Mouse (Mus musculus) mesoderm, embryonic 11.5 days (tissue): Measurements from ENCODE around the gene Gm20388.

Experiments
- DNase-seq: peaks from one replicate; pipeline ENCODE4 v3.0.0-alpha.2; 2012; ENCODE audit warnings: low read depth, low spot score

Gm20388 gene

GRCm38 (mm10) chr8:122905346-122905745, 2994.7 kb downstream of the Gm20388 start:
- no peak for DNase-seq

- peak; percentile 83 for DNase-seq
Observed at GRCm38 (mm10) chr8:122906463-122907021, 2995.9 kb downstream of the Gm20388 start.

GRCm38 (mm10) chr8:122912150-122912549, 3001.5 kb downstream of the Gm20388 start:
- DNase-seq, result no peak

DNA sequence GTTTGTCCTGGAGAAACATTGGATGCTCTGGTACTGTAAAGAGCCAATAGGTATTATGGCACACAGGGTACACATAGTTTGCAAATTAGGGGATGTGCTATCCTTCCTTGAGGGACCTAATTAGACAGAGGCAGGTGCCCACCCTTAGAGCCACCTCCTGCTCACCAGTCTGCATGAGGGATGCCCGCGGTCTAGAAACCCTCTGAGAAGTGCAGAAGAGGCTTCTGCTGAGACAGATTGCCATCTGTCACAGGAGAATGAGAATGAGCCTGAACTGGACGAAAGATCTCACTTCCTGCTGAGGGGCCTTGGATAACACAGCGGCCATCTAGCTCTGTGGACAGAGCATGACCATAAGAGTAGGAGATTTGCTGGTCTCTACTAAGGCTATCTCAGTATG, 3002.2 kb downstream of the Gm20388 start:
- DNase-seq, result no peak

GRCm38 (mm10) chr8:122916766-122917165, 3006.1 kb downstream of the Gm20388 start:
- no peak for DNase-seq

GRCm38 (mm10) chr8:122917531-122918392, 3007.1 kb downstream of the Gm20388 start:
- no peak for DNase-seq

- no peak for DNase-seq
Observed at GRCm38 (mm10) chr8:122918438-122919107, 3007.9 kb downstream of the Gm20388 start.

DNA sequence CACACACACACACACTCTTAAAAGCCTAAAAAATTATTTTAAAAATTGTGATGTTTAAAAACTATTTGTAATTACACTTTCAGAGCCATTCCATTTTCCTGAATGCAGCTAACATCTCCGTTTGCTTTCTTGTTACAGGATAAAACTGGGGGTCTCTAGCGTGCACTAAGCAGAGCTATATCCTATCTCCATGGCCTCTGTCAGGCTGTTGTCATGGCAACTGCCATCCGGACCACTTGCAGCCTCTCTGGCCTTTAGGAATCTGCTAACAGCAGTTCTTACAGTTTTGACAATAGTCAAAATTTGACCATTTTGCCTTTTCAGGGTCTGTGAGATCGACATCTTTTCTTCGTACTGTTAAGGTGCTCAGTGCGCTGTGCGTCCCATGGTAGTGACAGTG, 3010.2 kb downstream of the Gm20388 start:
- DNase-seq, result peak; percentile 23

DNA sequence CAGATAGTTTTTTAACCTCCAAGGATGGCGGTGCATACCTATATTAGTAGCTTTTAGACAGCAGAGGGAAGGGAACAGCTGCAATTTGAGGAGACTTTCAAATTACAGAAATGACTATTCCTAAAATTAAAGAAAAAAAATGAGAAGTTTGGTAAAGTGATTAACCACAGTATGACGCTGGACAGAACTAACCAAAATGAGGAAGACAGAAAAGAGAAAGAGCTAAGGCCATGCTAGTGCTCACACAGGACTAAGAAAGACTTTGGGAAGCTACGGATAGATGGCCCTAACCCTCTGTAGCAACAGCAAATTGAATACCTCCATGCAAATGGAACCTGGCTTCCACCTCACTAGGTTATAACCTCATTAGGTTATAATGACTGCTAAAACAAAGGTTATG, 3012.3 kb downstream of the Gm20388 start:
- no peak for DNase-seq

DNA sequence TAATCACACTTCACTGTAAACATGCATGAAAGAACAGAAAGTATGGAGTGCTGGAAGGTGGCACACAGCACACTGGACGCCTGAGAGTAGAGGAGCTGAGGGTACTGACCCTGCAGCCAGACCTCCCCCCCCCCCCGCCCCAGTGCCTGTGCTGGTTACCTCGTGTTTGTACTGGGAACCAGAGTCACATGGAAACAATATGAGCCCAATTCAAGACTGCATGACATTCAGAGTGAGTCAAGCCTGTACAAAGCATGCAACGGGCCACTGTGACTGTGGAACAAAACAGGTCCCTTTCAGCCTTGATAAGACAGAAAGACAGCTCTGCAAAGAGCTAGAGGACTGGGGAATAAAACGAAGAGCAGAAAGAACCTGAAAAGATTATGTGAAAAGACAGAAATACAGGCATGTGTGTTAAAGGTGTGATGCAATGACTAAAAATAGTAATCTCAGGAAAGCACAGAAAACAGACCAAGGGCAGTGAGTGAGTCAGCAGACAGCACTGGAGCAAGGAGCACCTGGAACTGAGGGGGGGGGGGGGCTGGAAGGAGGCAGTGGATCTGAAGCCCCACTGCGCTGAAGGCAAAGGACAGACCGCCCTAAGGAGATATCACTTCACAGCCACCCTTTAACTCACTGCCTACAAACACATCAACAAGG, 3012.9 kb downstream of the Gm20388 start:
- DNase-seq, result no peak

DNA sequence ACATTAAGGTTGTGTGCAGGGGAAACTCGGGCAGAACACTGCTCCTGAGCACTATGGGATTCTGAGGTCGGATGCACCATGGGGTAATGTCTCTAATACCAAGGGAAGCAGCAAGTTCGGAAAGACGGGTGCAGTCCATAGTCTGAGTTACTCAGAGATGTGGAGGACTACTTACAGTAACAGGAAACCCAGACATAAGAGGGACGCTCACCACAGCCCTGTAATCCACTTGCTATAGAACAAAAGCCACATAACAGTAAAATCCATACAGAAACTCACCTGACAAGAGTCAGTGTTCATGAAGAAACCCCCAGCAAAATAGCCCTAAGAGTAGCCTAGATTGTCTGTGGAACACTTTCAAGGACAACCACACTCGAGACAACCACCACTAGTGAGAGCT, 3013.4 kb downstream of the Gm20388 start:
- DNase-seq, result no peak

GRCm38 (mm10) chr8:122925939-122926722, 3015.5 kb downstream of the Gm20388 start:
- no peak for DNase-seq

GRCm38 (mm10) chr8:122926782-122927181, 3016.1 kb downstream of the Gm20388 start:
- peak; percentile 23 for DNase-seq

GRCm38 (mm10) chr8:122927841-122928240, 3017.2 kb downstream of the Gm20388 start:
- DNase-seq, result no peak

- no peak for DNase-seq
Observed at GRCm38 (mm10) chr8:122928631-122929224, 3018.1 kb downstream of the Gm20388 start.

GRCm38 (mm10) chr8:122931834-122932560, 3021.4 kb downstream of the Gm20388 start:
- no peak for DNase-seq

DNA sequence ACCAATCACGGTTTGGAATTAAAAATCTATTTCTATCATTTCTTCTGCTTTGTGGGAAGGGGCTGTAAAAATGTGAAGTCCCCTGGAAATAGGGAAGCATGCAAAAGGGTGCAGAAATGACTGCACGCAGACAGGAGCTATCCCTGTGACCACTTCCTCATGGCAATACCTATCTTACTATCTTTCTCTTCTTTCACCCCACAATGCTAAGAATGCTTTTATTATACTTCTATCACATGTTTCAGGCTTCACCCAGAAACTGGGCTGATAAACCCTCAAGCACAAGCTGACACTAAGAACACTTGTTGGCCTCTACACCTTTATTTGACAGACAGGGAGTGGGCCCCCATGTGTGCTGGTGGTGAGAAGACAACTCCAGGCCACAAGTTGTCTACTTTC, 3021.9 kb downstream of the Gm20388 start:
- no peak for DNase-seq

DNA sequence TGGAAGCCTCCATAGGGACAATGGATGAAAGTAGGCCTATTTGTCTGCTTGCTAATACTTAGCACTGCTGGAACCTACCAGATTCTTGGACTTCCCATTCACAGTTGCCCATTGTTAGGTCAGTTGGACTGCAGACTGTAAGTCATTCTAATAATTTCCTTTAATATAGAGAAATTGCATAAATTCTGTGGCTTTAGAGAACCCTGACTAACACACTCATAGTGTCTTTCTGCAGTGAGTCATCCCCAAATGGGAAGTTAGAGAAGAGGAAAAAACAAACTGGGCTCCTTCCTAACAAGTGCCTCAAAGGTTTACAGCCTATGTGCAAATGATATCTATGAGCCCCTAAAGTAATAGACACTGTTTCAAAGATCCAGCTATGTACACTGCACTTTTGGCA, 3023.3 kb downstream of the Gm20388 start:
- DNase-seq, result no peak

GRCm38 (mm10) chr8:122935118-122935517, 3024.5 kb downstream of the Gm20388 start:
- DNase-seq, result no peak

GRCm38 (mm10) chr8:122935912-122936311, 3025.3 kb downstream of the Gm20388 start:
- no peak for DNase-seq
